In the genomic region with DNA sequence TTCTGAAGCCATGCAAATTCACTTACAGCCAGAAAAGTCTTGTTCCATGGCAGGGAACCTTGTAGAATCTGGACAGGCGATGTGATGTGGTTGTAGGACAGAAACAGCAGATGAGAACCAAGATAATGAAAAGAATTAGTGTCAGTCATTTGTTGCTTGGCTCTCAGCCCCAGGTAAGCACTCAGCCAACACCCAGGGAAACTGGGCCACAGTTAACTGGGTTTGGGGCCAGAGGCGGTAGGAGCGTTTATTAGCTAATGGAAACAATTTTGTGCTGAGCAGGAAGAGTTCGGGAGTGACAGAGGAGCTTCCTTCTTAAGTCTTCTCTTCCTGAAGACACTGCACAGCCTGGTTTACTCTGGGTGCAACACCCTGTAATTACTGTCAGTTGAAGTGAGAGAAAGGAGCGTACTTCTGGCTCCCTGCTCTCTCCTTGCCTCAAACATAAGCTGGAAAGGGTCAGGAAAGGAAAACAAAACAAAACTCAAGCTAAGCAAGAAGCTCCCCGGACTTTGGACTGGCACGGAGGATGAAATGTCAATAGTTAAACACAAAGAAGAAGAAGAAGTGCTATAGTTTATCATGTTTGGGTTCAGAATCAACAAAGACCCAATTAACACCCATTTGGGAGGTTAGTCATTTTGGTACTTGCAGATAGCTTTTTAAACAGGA, we compare ENCODE assay signal across 10 mouse cellular contexts.
A peak's percentile ranks its signal among the peaks of the same experiment; 100 is the strongest.
DNase-seq lines count a peak whose midpoint lies in the region; ATAC-seq and TF ChIP-seq lines count a peak whose summit lies in the region.
"Had no signal": no experiment of that assay in that cellular context is flagged by ENCODE, and none has a peak within 500 bp of the region (broad histone marks: within the 10 kb centered on the region; RNA-seq: fewer than 3 reads in every experiment).

No protein-coding gene starts in this region.

- peak; percentile 15 for DNase-seq in adrenal gland, adult 2 months
- no peak for DNase-seq in adrenal gland, postnatal 4 days (ENCODE audit: low spot score in 2 of 2)
- DNase-seq in kidney, adult 11 months, result peak; percentile 28
- peak; percentile 56 for DNase-seq in embryonic facial prominence, embryonic 14.5 days (ENCODE audit: low spot score)
- no peak for DNase-seq in liver, postnatal 0 days
- no peak for DNase-seq in thymus, adult 2 months
- DNase-seq in spleen, postnatal 36 days (ENCODE audit: low spot score in 2 of 2), result no peak
- DNase-seq: layer of hippocampus, adult 9-11 months had no signal

- ATAC-seq in kidney, embryonic 16.5 days (ENCODE audit: low FRiP score, low TSS enrichment), result no peak
- 0 out of 2 replicates have a peak, but pooled peaks have one; percentile 30 for ATAC-seq in embryonic facial prominence, embryonic 14.5 days (ENCODE audit: low read depth)
- peak; percentile 33; the same call in 1 of the 2 replicates for ATAC-seq in liver, postnatal 0 days

- H3K9me3 ChIP-seq in kidney, embryonic 16.5 days (ENCODE audit: low read length), result no peaks in the 10 kb centered on the region
- 0 out of 2 replicates have a peak, but pooled peaks cover 5% of the 10 kb centered on the region for H3K9me3 ChIP-seq in embryonic facial prominence, embryonic 14.5 days (ENCODE audit: control insufficient read depth, low read length)
- H3K9me3 ChIP-seq in liver, postnatal 0 days (ENCODE audit: low read length), result no peaks in the 10 kb centered on the region

- TF ChIP-seq POLR2A in thymus, adult 2 months (IDR thresholded peaks at IDR 0.05; ENCODE audit: control insufficient read depth, extremely low read depth, insufficient read depth, low read length, poor library complexity), result no peak

- H3K27ac ChIP-seq in kidney, embryonic 16.5 days (ENCODE audit: low read length), result no peak overlapping the region
- H3K27ac ChIP-seq in embryonic facial prominence, embryonic 14.5 days (replicated peaks; ENCODE audit: low read depth, low read length), result no peak overlapping the region
- H3K27ac ChIP-seq in liver, postnatal 0 days (ENCODE audit: low read depth), result peak overlapping the region; percentile 30
- H3K27ac ChIP-seq in thymus, adult 2 months (ENCODE audit: control insufficient read depth, insufficient read depth, low read length), result no peak overlapping the region
- H3K27ac ChIP-seq: heart, adult 2 months had no signal

- H3K27me3 ChIP-seq in kidney, embryonic 16.5 days (ENCODE audit: insufficient read depth, low read length), result no peaks in the 10 kb centered on the region
- no peaks in the 10 kb centered on the region; the same call in 1 of the 2 replicates for H3K27me3 ChIP-seq in embryonic facial prominence, embryonic 14.5 days (replicated peaks; ENCODE audit: control insufficient read depth, insufficient read depth, low read length)
- H3K27me3 ChIP-seq in liver, postnatal 0 days (ENCODE audit: insufficient read depth, low read length), result no peaks in the 10 kb centered on the region
- H3K27me3 ChIP-seq in thymus, adult 2 months (ENCODE audit: control insufficient read depth, insufficient read depth, low read length), result no peaks in the 10 kb centered on the region

- no peak for TF ChIP-seq CTCF in liver, postnatal 0 days (IDR thresholded peaks at IDR 0.05; ENCODE audit: low read depth)
- no peak for TF ChIP-seq CTCF in thymus, adult 2 months (IDR thresholded peaks at IDR 0.05; ENCODE audit: borderline replicate concordance, control insufficient read depth, extremely low read depth, insufficient read depth, low read length, poor library complexity)

- H3K4me2 ChIP-seq in kidney, embryonic 16.5 days (replicated peaks; ENCODE audit: low read depth, low read length), result no peak overlapping the region
- no peak overlapping the region for H3K4me2 ChIP-seq in embryonic facial prominence, embryonic 14.5 days (ENCODE audit: low read depth, low read length)
- H3K4me2 ChIP-seq in liver, postnatal 0 days (ENCODE audit: low read depth, low read length), result no peak overlapping the region

- no peak for TF ChIP-seq EP300 in liver, postnatal 0 days (IDR thresholded peaks at IDR 0.05; ENCODE audit: low read depth)

- H3K4me3 ChIP-seq in kidney, embryonic 16.5 days (ENCODE audit: low read length), result no peak overlapping the region
- H3K4me3 ChIP-seq in embryonic facial prominence, embryonic 14.5 days (ENCODE audit: low read depth, low read length), result no peak overlapping the region
- no peak overlapping the region for H3K4me3 ChIP-seq in liver, postnatal 0 days (ENCODE audit: low read depth, low read length)
- H3K4me3 ChIP-seq in thymus, adult 2 months (ENCODE audit: control insufficient read depth, insufficient read depth, low read length), result no peak overlapping the region
- H3K4me3 ChIP-seq: heart, adult 2 months had no signal

- H3K4me1 ChIP-seq in kidney, embryonic 16.5 days (ENCODE audit: insufficient read depth, low read length), result peaks cover 16% of the 10 kb centered on the region; the same call in 1 of the 2 replicates
- H3K4me1 ChIP-seq in embryonic facial prominence, embryonic 14.5 days (ENCODE audit: control insufficient read depth, insufficient read depth, low read length), result peaks cover 4% of the 10 kb centered on the region; the same call in 1 of the 2 replicates
- H3K4me1 ChIP-seq in liver, postnatal 0 days (ENCODE audit: insufficient read depth), result peaks cover 4% of the 10 kb centered on the region; the same call in 1 of the 2 replicates
- no peaks in the 10 kb centered on the region for H3K4me1 ChIP-seq in thymus, adult 2 months (replicated peaks; ENCODE audit: control insufficient read depth, insufficient read depth, low read length)

- H3K36me3 ChIP-seq in kidney, embryonic 16.5 days (ENCODE audit: insufficient read depth, low read length), result no peaks in the 10 kb centered on the region
- H3K36me3 ChIP-seq in embryonic facial prominence, embryonic 14.5 days (ENCODE audit: control insufficient read depth, insufficient read depth, low read length), result no peaks in the 10 kb centered on the region
- no peaks in the 10 kb centered on the region for H3K36me3 ChIP-seq in liver, postnatal 0 days (replicated peaks; ENCODE audit: insufficient read depth, low read length)
- H3K36me3 ChIP-seq in thymus, adult 2 months (ENCODE audit: control insufficient read depth, insufficient read depth, low read length), result no peaks in the 10 kb centered on the region

- no peak overlapping the region for H3K9ac ChIP-seq in kidney, embryonic 16.5 days (replicated peaks; ENCODE audit: low read length)
- no peak overlapping the region for H3K9ac ChIP-seq in embryonic facial prominence, embryonic 14.5 days (ENCODE audit: low read depth, low read length)
- H3K9ac ChIP-seq in liver, postnatal 0 days (replicated peaks), result no peak overlapping the region

- 38% methylated on average over 7 of the region's 7 CpGs for WGBS in kidney, embryonic 16.5 days
- 48% methylated on average over 7 of the region's 7 CpGs for WGBS in embryonic facial prominence, embryonic 14.5 days
- 57% methylated on average over 7 of the region's 7 CpGs for WGBS in liver, postnatal 0 days (ENCODE audit: insufficient replicate concordance)
- WGBS in thymus, adult 2 months, result 92% methylated on average over 7 of the region's 7 CpGs

Comparison
In these comparisons a context has a peak if more than half of its experiments do, and no peak if none do; other contexts are left out.
1. DNase-seq: peak in adrenal gland, adult 2 months (single experiment), kidney, adult 11 months (single experiment) and embryonic facial prominence, embryonic 14.5 days (single experiment); none in adrenal gland, postnatal 4 days (0 of 2), liver, postnatal 0 days (single experiment), thymus, adult 2 months (single experiment) and spleen, postnatal 36 days (0 of 2).